In the genomic region with DNA sequence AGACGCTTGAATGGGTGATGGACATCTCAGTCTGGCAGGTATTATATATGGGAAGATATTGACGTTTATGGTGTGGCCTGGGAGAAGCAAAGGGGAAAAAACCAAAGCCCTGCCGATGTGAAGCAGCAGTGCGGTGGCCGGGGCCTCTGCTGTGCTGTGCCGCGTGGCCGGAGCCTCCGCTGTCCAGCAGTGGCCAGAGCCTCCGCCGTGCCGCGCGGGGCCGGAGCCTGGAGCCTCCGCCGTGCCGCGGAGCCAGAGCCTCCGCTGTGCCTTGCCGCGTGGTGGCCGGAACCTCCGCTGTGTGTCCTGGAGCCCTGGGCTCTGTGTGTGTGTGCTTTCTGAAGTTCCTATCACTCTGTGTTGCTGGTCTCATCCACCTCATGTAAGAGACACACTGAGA, we compare ENCODE assay signal across 8 mouse cellular contexts. TPM values are rescaled to one million over a fixed set of nuclear protein-coding genes. Genes with fewer than 3 reads are reported as not detected.
A peak's percentile ranks its signal among the peaks of the same experiment; 100 is the strongest.
DNase-seq lines count a peak whose midpoint lies in the region; ATAC-seq lines count a peak whose summit lies in the region.

No protein-coding gene starts in this region.

- H3K4me2 ChIP-seq in kidney, embryonic 14.5 days (replicated peaks; ENCODE audit: low read depth, low read length): peak overlapping the region; percentile 42
- H3K4me2 ChIP-seq in hindbrain, embryonic 14.5 days (replicated peaks): peak overlapping the region; percentile 43
- peak overlapping the region; percentile 50 for H3K4me2 ChIP-seq in midbrain, embryonic 14.5 days (ENCODE audit: low read length)

- H3K4me3 ChIP-seq in kidney, embryonic 14.5 days (ENCODE audit: low read length): peak overlapping the region; percentile 24
- H3K4me3 ChIP-seq in hindbrain, embryonic 14.5 days (replicated peaks; ENCODE audit: low read length): peak overlapping the region; percentile 10
- peak overlapping the region; percentile 15; the same call in 1 of the 2 replicates for H3K4me3 ChIP-seq in midbrain, embryonic 14.5 days (replicated peaks; ENCODE audit: low read depth, low read length)

- H3K27ac ChIP-seq in kidney, embryonic 14.5 days (ENCODE audit: low read depth, low read length): no peak overlapping the region
- H3K27ac ChIP-seq in hindbrain, embryonic 14.5 days: no peak overlapping the region
- no peak overlapping the region for H3K27ac ChIP-seq in midbrain, embryonic 14.5 days (replicated peaks; ENCODE audit: low read depth, low read length)

- 71% methylated on average over 22 of the region's 24 CpGs for WGBS in kidney, embryonic 14.5 days
- 54% methylated on average over 24 of the region's 24 CpGs for WGBS in hindbrain, embryonic 14.5 days
- 46% methylated on average over 24 of the region's 24 CpGs for WGBS in midbrain, embryonic 14.5 days

- H3K36me3 ChIP-seq in kidney, embryonic 14.5 days (ENCODE audit: control insufficient read depth, insufficient read depth, low read length): peaks cover 10% of the 10 kb centered on the region; the same call in 1 of the 2 replicates
- peaks cover 17% of the 10 kb centered on the region for H3K36me3 ChIP-seq in hindbrain, embryonic 14.5 days (replicated peaks; ENCODE audit: control insufficient read depth, insufficient read depth)
- H3K36me3 ChIP-seq in midbrain, embryonic 14.5 days (ENCODE audit: control insufficient read depth, insufficient read depth, low read length): 0 out of 2 replicates have a peak, but pooled peaks cover 10% of the 10 kb centered on the region

- peaks cover 14% of the 10 kb centered on the region; the same call in 1 of the 2 replicates for H3K4me1 ChIP-seq in kidney, embryonic 14.5 days (ENCODE audit: control insufficient read depth, insufficient read depth, low read length)
- no peaks in the 10 kb centered on the region for H3K4me1 ChIP-seq in hindbrain, embryonic 14.5 days (replicated peaks; ENCODE audit: control insufficient read depth, insufficient read depth, low read length)
- H3K4me1 ChIP-seq in midbrain, embryonic 14.5 days (ENCODE audit: control insufficient read depth, insufficient read depth, low read length): no peaks in the 10 kb centered on the region

- no peaks in the 10 kb centered on the region for H3K9me3 ChIP-seq in kidney, embryonic 14.5 days (ENCODE audit: control insufficient read depth, low read length)
- 0 out of 2 replicates have a peak, but pooled peaks cover 3% of the 10 kb centered on the region for H3K9me3 ChIP-seq in hindbrain, embryonic 14.5 days (ENCODE audit: control insufficient read depth, low read length)
- H3K9me3 ChIP-seq in midbrain, embryonic 14.5 days (ENCODE audit: control insufficient read depth, low read length): 0 out of 2 replicates have a peak, but pooled peaks cover 4% of the 10 kb centered on the region

- no peak overlapping the region for H3K9ac ChIP-seq in kidney, embryonic 14.5 days (ENCODE audit: low read depth, low read length)
- peak overlapping the region; percentile 34 for H3K9ac ChIP-seq in hindbrain, embryonic 14.5 days
- peak overlapping the region; percentile 44; the same call in 1 of the 2 replicates for H3K9ac ChIP-seq in midbrain, embryonic 14.5 days (replicated peaks; ENCODE audit: low read length)

- no peaks in the 10 kb centered on the region for H3K27me3 ChIP-seq in kidney, embryonic 14.5 days (ENCODE audit: control insufficient read depth, insufficient read depth, low read length)
- no peaks in the 10 kb centered on the region for H3K27me3 ChIP-seq in hindbrain, embryonic 14.5 days (ENCODE audit: control insufficient read depth, insufficient read depth, low read length)
- no peaks in the 10 kb centered on the region for H3K27me3 ChIP-seq in midbrain, embryonic 14.5 days (ENCODE audit: control insufficient read depth, insufficient read depth, low read length)

- DNase-seq in kidney, adult 8-10 months: no peak
- peak; percentile 20 for DNase-seq in embryo, embryonic 9.5 days (ENCODE audit: extremely low spot score)
- no peak for DNase-seq in hindbrain, embryonic 14.5 days (ENCODE audit: low spot score)
- DNase-seq in midbrain, embryonic 14.5 days: peak; percentile 31
- no peak for DNase-seq in B cell, adult 2 months
- DNase-seq in left cerebral cortex, postnatal 14 days (ENCODE audit: low spot score in 2 of 2): no peak
- DNase-seq in urinary bladder, postnatal 4 days (ENCODE audit: low spot score in 2 of 2): no peak

- intact Hi-C loops in left cerebral cortex, postnatal 14 days (cut with DNase I): no loop called here

- peak; percentile 71; the same call in 1 of the 2 replicates for ATAC-seq in kidney, embryonic 14.5 days (ENCODE audit: low FRiP score, low TSS enrichment)
- no peak for ATAC-seq in hindbrain, embryonic 14.5 days (ENCODE audit: low FRiP score)
- no peak for ATAC-seq in midbrain, embryonic 14.5 days (ENCODE audit: low FRiP score, low TSS enrichment)

RNA-seq across cellular contexts. Expression of gene Socs5, which starts 17.9 kb away (rescaled TPM):
- polyA plus RNA-seq in kidney, embryonic 14.5 days (2014; fragmentation: Nextera tagmentation; extraction: Ambion mirVana): 17.5 and 24.5 TPM in 2 replicates
- 22.1 and 24.0 TPM in 2 replicates for polyA plus RNA-seq in hindbrain, embryonic 14.5 days (2014; fragmentation: Nextera tagmentation; extraction: Ambion mirVana)
- 17.6 and 20.1 TPM in 2 replicates for polyA plus RNA-seq in midbrain, embryonic 14.5 days (2014; fragmentation: Nextera tagmentation; extraction: Ambion mirVana)
- 10 to 100 TPM; 74.9 to 79.7 TPM for total RNA-seq in left cerebral cortex, postnatal 14 days (2021)

Comparison
In these comparisons a context has a peak if more than half of its experiments do, and no peak if none do; other contexts are left out.
1. DNase-seq: peak in embryo, embryonic 9.5 days (single experiment) and midbrain, embryonic 14.5 days (single experiment); none in kidney, adult 8-10 months (0 of 2), hindbrain, embryonic 14.5 days (single experiment), B cell, adult 2 months (0 of 2), left cerebral cortex, postnatal 14 days (0 of 2) and urinary bladder, postnatal 4 days (0 of 2).
2. Peak in every context shown above with its lines, with median percentiles within 50 percentile points of each other: H3K4me2 ChIP-seq and H3K4me3 ChIP-seq.